Mouse (Mus musculus) hindbrain, embryonic 16.5 days (tissue): ENCODE measurements around the gene Ptbp1. TPM values are rescaled to one million over a fixed set of nuclear protein-coding genes. Genes with fewer than 3 reads are reported as not detected.
"Not testable (repeated sequence)": the region's sequence is repeated elsewhere in the genome, so short reads cannot be mapped to it uniquely, and the experiment has no call there.

Experiments used
- ATAC-seq: fragments of 200-750 bp; cut with Nextera tagmentation; 2 replicates; pipeline ENCODE4 v1.8.0; 2017; ENCODE audit warnings: moderate TSS enrichment, moderate library complexity
- H3K27ac ChIP-seq: fragments of 300-500 bp; sonication (generic); 2 replicates; pipeline ENCODE4 v1.5.1; 2014; ENCODE audit warnings: low read depth, mild to moderate bottlenecking, control low read depth, low read length, moderate library complexity
- H3K27me3 ChIP-seq: fragments of 300-500 bp; sonication (generic); replicated peaks from 2 replicates; pipeline ENCODE4 v1.6.1; 2014; ENCODE audit warnings: low read length; ENCODE audit not compliant: control insufficient read depth, insufficient read depth
- H3K36me3 ChIP-seq: fragments of 300-500 bp; sonication (generic); 2 replicates; pipeline ENCODE4 v1.6.1; 2014; ENCODE audit warnings: mild to moderate bottlenecking, low read length, moderate library complexity, mixed read lengths; ENCODE audit not compliant: control insufficient read depth, insufficient read depth
- H3K4me1 ChIP-seq: fragments of 300-500 bp; sonication (generic); 2 replicates; pipeline ENCODE4 v1.6.1; 2014; ENCODE audit warnings: low read depth, low read length; ENCODE audit not compliant: control insufficient read depth, insufficient read depth
- H3K4me2 ChIP-seq: fragments of 300-500 bp; sonication (generic); 2 replicates; pipeline ENCODE4 v1.6.1; 2014; ENCODE audit warnings: mild to moderate bottlenecking, low read length, control low read depth, moderate library complexity
- H3K4me3 ChIP-seq: fragments of 300-500 bp; sonication (generic); 2 replicates; pipeline ENCODE4 v1.5.1; 2014; ENCODE audit warnings: mild to moderate bottlenecking, low read length, control low read depth, moderate library complexity
- H3K9ac ChIP-seq: fragments of 300-500 bp; sonication (generic); 2 replicates; pipeline ENCODE4 v1.6.1; 2014; ENCODE audit warnings: low read depth, mild to moderate bottlenecking, control low read depth, low read length, moderate library complexity
- H3K9me3 ChIP-seq: fragments of 300-500 bp; sonication (generic); 2 replicates; pipeline ENCODE4 v1.6.1; 2014; ENCODE audit warnings: mild to moderate bottlenecking, low read length, moderate library complexity; ENCODE audit not compliant: control insufficient read depth
- WGBS: fragments of 180-500 bp; shearing (Covaris S2); extraction: QIAGEN DNeasy Blood & Tissue Kit; methylation state at CpG from one replicate; pipeline ENCODE4 v1.1.7; 2014; 5-methylcytosine and 5-hydroxymethylcytosine counted together
- polyA plus RNA-seq: library from polyadenylated mRNA; unstranded; fragments of >200 nt; fragmentation: Nextera tagmentation; extraction: Ambion mirVana; gene quantifications from 2 replicates; pipeline ENCODE4 v1.2.1, GENCODE M21; 2015

Ptbp1 gene
- polyA plus RNA-seq, 1 experiment from 2014 or later, result 61.2 TPM

DNA sequence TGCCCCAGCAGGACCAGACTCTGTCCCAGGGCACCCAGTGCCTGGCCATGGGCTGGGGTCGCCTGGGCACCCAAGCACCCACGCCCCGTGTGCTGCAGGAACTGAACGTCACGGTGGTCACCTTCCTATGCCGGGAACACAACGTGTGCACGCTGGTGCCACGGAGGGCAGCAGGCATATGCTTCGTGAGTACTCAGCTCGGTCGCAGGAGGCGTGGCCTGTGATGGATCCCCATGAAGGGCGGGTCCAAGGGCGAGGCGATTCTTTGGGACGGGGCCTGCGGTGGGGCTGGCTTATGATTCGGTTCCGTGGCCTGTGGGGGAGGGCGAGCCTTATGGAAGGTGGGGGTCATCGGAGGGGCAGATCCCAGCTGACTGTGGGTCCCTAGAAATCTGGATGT, 27.8 kb downstream of the Ptbp1 start:
- H3K27me3 ChIP-seq, result peaks cover 4% of the 10 kb centered on the region; the same call in 1 of the 2 replicates
- peak; percentile 22; the same call in 1 of the 2 replicates for ATAC-seq
- H3K4me2 ChIP-seq, result peak overlapping the region; percentile 27
- H3K9me3 ChIP-seq, result no peaks in the 10 kb centered on the region
- WGBS, result 9% methylated on average over 22 of the region's 22 CpGs
- peaks cover 5% of the 10 kb centered on the region; the same call in 1 of the 2 replicates for H3K4me1 ChIP-seq
- H3K9ac ChIP-seq, result peak overlapping the region; percentile 43
- H3K36me3 ChIP-seq, result no peaks in the 10 kb centered on the region
- no peak overlapping the region for H3K27ac ChIP-seq
- 0 out of 2 replicates have a peak overlapping the region, but pooled peaks have one; percentile 6 for H3K4me3 ChIP-seq

DNA sequence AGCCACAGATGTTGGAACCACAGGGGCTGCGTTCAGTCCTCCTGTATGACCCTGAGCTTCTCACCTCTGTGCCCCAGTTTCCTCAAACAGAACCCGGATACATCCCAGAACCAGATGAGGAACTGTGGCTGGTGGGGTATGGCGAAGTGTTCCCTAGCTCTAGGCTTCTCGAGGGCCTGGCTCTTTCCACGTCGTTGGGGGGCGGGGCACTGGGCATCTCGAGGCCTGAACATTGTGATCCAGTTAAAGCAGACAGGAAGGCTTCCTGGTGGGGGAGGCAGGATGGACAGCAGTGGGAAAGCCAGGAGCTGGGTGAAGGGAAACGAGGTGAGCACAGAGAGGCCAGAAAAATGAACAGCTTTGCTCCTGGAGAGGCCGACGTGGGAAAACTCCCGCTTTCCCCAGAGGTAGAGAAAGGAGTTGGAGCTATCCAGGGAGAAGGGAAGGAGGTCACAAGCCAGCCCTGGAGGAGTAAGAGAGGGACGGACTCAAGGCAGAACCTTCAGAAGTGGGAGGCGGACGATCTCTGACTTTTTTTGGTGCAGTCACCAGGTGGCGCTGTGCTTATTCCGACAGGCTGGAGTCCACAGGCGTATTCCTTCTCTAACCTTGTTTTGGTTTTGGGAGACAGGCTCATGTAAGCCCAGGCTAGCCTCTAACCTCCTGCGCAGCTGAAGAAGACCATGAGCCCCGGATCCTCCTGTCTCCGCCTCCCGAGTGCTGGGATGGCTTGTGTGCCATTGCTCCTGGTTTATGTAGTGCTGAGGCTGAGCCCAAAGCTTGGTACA, 29.3 kb downstream of the Ptbp1 start:
- peak; percentile 34; the same call in 1 of the 2 replicates for ATAC-seq
- no peak overlapping the region for H3K27ac ChIP-seq
- no peak overlapping the region for H3K4me3 ChIP-seq
- peaks cover 5% of the 10 kb centered on the region; the same call in 1 of the 2 replicates for H3K4me1 ChIP-seq
- H3K27me3 ChIP-seq, result peaks cover 4% of the 10 kb centered on the region; the same call in 1 of the 2 replicates
- H3K36me3 ChIP-seq, result no peaks in the 10 kb centered on the region
- peak overlapping the region; percentile 11; the same call in 1 of the 2 replicates for H3K9ac ChIP-seq
- 18% methylated on average over 22 of the region's 22 CpGs for WGBS
- peak overlapping the region; percentile 15; the same call in 1 of the 2 replicates for H3K4me2 ChIP-seq
- H3K9me3 ChIP-seq, result no peaks in the 10 kb centered on the region

DNA sequence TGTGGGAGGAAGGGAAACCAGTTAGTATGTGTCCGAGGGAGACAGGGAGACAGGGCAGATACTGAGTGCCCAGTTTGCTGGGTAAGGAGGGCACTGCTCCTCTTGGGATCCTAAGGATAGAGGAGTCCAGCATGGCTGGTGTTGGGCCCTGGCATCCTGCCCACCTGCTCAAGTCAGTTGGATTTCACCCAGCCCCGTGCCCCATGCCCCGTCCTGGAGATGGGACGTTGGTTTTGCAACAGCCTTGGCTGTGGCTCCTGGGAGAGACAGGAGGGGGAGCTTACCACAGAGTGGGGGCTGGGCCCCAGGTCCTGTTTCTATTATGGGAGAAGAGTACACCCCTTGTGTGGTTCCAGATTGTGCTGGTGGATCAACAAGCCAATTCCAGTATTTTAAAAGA, 30.2 kb downstream of the Ptbp1 start:
- Histone ChIP-seq H3K4me2 (no peak overlapping the region), H3K27ac (no peak overlapping the region), H3K27me3 (peaks cover 4% of the 10 kb centered on the region; the same call in 1 of the 2 replicates), H3K4me3 (no peak overlapping the region), H3K9me3 (no peaks in the 10 kb centered on the region), H3K9ac (no peak overlapping the region), H3K36me3 (no peaks in the 10 kb centered on the region), H3K4me1 (peaks cover 5% of the 10 kb centered on the region; the same call in 1 of the 2 replicates)
- peak; percentile 16; the same call in 1 of the 2 replicates for ATAC-seq
- WGBS, result 72% methylated on average over 4 of the region's 4 CpGs

DNA sequence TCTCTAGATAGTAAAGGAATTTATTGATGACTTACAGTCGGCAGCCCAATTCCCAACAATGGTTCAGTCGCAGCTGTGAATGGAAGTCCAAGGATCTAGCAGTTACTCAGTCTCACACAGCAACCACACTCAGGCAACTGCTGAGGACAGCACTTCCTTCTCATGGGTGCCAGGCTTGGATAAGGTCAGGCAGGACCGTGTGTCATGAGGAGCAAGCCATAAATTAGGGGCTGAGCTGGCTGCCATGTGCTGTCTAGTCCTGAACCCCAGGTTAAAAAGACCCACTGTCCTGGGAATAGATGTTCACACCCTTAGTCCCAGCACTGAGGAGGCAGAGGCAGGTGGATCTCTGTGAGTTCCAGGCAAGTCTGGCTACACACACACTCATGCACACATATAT, 30.7 kb downstream of the Ptbp1 start:
- H3K4me1 ChIP-seq, H3K9me3 ChIP-seq, H3K4me3 ChIP-seq, H3K9ac ChIP-seq, H3K27ac ChIP-seq, H3K4me2 ChIP-seq, H3K27me3 ChIP-seq, H3K36me3 ChIP-seq, ATAC-seq: not testable (repeated sequence)
- 76% methylated on average over 2 of the region's 3 CpGs for WGBS

DNA sequence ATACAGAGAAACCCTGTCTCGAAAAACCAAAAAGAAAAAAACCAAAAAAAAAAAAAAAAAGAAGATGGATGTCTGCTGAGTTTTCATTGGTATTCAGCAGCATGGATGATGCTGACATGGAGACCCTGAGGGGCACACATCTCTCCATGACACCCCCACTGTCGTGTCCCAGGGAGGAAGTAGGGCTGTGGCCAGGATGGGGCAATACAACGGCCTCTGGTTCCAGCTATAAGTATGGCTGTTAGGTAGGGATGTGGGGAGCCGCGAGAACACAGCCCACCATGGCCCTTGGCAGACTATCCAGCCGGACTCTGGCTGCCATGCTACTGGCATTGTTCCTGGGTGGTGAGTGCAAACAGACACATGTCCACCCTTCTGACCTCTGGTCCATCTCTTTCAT, 31.8 kb downstream of the Ptbp1 start, which contains the start of gene Elane:
Gene Elane, plus strand, starts transcription at position 194 of the 400 bp plus-strand sequence.
- H3K27ac ChIP-seq, result no peak within 1 kb of the TSS
- H3K9ac ChIP-seq, result no peak within 1 kb of the TSS
- no peak within 1 kb of the TSS for H3K4me3 ChIP-seq
- H3K27me3 ChIP-seq, result peaks cover 4% of the 10 kb centered on the region; the same call in 1 of the 2 replicates
- H3K4me2 ChIP-seq, result no peak within 1 kb of the TSS
- no peaks in the 10 kb centered on the region for H3K36me3 ChIP-seq
- ATAC-seq, result no peak
- WGBS, result 80% methylated on average over 6 of the region's 6 CpGs
- H3K4me1 ChIP-seq, result peaks cover 5% of the 10 kb centered on the region; the same call in 1 of the 2 replicates
- H3K9me3 ChIP-seq, result no peaks in the 10 kb centered on the region

DNA sequence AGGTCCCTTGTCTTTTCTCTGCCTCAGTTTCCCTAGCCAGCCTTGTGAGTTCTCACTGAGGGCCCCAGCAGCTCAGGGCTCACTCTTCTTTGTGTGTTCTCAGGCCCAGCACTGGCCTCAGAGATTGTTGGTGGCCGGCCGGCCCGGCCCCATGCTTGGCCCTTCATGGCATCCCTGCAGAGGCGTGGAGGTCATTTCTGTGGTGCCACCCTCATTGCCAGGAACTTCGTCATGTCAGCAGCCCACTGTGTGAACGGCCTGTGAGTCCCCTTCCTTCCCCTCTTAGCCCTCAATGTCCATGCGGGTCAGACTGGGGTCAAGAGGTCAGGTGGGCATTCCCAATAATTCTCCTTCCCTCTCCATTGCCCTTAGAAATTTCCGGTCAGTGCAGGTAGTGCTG, 32.4 kb downstream of the Ptbp1 start:
- H3K4me1 ChIP-seq, result peaks cover 5% of the 10 kb centered on the region; the same call in 1 of the 2 replicates
- no peaks in the 10 kb centered on the region for H3K27me3 ChIP-seq
- H3K9ac ChIP-seq, result no peak overlapping the region
- no peak overlapping the region for H3K4me3 ChIP-seq
- H3K4me2 ChIP-seq, result no peak overlapping the region
- no peak for ATAC-seq
- H3K27ac ChIP-seq, result no peak overlapping the region
- 79% methylated on average over 8 of the region's 8 CpGs for WGBS
- no peaks in the 10 kb centered on the region for H3K9me3 ChIP-seq
- H3K36me3 ChIP-seq, result no peaks in the 10 kb centered on the region

DNA sequence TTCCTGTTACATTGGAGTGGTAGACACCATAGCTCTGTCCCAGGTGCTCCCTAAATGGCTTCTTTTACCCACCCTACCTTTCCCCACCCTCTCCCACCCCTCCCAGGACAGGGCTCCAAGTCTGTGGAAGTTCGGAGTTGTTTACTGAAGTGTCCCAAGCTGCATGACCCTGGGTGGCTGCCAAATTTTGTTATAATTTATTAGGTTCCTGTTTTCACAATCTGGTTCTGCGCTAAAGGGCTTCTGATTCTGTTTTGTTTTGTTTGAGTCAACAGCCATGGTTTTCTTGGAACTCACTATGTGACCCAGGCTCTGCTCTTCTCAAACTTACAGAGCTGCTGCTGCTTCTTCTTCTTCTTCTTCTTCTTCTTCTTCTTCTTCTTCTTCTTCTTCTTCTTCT, 35.2 kb downstream of the Ptbp1 start:
- no peaks in the 10 kb centered on the region; the same call in 1 of the 2 replicates for H3K4me1 ChIP-seq
- H3K4me3 ChIP-seq, result no peak overlapping the region
- H3K9me3 ChIP-seq, result no peaks in the 10 kb centered on the region
- H3K4me2 ChIP-seq, result no peak overlapping the region
- H3K9ac ChIP-seq, result no peak overlapping the region
- no peaks in the 10 kb centered on the region for H3K27me3 ChIP-seq
- ATAC-seq, result no peak
- H3K36me3 ChIP-seq, result 0 out of 2 replicates have a peak, but pooled peaks cover 4% of the 10 kb centered on the region
- no peak overlapping the region for H3K27ac ChIP-seq
- 91% methylated on average over 2 of the region's 2 CpGs for WGBS

DNA sequence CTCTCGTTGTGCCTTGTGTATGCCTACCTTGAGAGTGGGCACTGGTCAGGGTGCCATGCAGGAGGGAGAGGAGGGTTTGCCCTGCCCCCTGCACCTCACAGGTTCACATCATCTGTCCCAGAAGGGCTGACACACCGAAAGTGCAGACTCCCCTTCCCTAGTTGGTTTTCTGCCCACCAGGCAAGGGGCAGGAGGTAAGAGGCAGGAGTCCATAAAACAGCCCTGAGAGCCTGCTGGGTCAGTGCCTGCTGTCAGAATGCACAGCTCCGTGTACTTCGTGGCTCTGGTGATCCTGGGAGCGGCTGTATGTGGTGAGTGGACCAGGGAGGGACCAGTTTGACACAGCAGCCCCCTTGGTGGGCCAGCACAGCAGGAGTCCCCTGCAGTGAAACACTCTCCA, 36.4 kb downstream of the Ptbp1 start, which contains the start of gene Cfd:
Gene Cfd, plus strand, starts transcription at position 184 of the 400 bp plus-strand sequence.
- Histone ChIP-seq H3K4me3 (no peak within 1 kb of the TSS), H3K27ac (no peak within 1 kb of the TSS), H3K9me3 (no peaks in the 10 kb centered on the region), H3K4me1 (no peaks in the 10 kb centered on the region), H3K4me2 (no peak within 1 kb of the TSS), H3K27me3 (no peaks in the 10 kb centered on the region), H3K36me3 (peaks cover 8% of the 10 kb centered on the region), H3K9ac (no peak within 1 kb of the TSS)
- no peak for ATAC-seq
- WGBS, result 47% methylated on average over 5 of the region's 5 CpGs

DNA sequence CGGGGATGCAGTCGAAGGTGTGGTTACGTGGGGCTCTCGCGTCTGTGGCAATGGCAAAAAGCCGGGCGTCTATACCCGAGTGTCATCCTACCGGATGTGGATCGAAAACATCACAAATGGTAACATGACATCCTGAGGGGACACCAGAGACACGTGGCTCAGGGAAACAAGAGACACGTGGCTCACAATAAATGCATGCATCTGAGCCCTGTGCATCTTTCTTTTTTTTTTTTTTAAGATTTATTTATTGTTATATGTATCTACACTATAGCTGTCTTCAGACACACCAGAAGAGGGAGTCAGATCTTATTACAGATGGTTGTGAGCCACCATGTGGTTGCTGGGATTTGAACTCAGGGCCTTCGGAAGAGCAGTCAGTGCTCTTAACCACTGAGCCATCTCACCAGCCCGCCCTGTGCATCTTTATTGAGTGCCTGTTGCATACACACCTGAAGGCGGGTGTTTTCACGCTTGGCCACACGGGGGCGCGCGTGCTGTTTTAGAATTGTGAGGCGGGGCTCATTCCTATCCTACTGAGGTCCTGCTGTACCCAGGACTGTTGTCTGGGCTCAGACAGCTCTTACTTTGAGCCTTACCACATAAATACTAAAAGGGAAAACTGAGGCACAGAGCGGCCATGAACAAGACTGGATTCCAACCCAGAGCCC, 38.4 kb downstream of the Ptbp1 start:
- peak; percentile 63 for ATAC-seq
- 41% methylated on average over 22 of the region's 22 CpGs for WGBS
- H3K27me3 ChIP-seq, H3K4me1 ChIP-seq, H3K4me2 ChIP-seq, H3K9me3 ChIP-seq, H3K4me3 ChIP-seq, H3K27ac ChIP-seq, H3K9ac ChIP-seq: not testable (repeated sequence)
- peaks cover 18% of the 10 kb centered on the region for H3K36me3 ChIP-seq
